Mouse (Mus musculus) gastrocnemius, postnatal 4 days (tissue): Measurements from ENCODE around the gene Hist1h4h. TPM values are rescaled to one million over a fixed set of nuclear protein-coding genes. Genes with fewer than 3 reads are reported as not detected.
"Not testable (repeated sequence)": the region's sequence is repeated elsewhere in the genome, so short reads cannot be mapped to it uniquely, and the experiment has no call there.

Experiments
- DNase-seq, 2 experiments: peaks; one replicate each; pipeline ENCODE4 v3.0.0; 2021 to 2022; ENCODE audit warnings: low spot score in 2 of 2, mixed read lengths in 2 of 2
- total RNA-seq, 2 experiments: library from RNA; stranded (reverse); gene quantifications; 2 replicates each; pipeline ENCODE4 v1.2.3; 2021

The Hist1h4h gene
- total RNA-seq, 2 experiments from 2014 or later, result 761 to 939 TPM

- no peak for DNase-seq
Measured at GRCm38 (mm10) chr13:23551931-23552914, 21.4 kb downstream of the Hist1h4h start.

DNA sequence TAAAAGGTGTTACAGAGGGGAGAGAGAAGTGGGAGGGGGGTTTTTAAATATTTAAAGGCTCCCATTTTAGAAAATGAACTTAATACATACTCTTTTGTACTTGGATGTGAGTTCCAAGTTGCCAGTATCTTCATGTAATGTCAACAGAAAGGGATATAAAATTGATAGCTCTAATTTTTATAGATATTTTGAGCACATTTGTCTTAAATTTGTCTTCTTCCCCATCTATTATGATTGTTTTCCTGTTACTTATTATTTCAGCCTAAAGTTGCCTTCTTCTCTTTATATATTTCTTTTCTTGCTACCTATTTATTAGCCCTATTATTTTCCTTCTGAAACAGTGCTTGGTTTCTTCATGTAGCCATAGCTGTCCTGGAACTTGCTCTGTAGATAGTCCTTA, 22.1 kb downstream of the Hist1h4h start, which contains the start of gene Hist1h1d:
TSS of gene Hist1h1d (plus strand) at position 301 of the 400 bp plus-strand sequence.
- no peak for DNase-seq

DNA sequence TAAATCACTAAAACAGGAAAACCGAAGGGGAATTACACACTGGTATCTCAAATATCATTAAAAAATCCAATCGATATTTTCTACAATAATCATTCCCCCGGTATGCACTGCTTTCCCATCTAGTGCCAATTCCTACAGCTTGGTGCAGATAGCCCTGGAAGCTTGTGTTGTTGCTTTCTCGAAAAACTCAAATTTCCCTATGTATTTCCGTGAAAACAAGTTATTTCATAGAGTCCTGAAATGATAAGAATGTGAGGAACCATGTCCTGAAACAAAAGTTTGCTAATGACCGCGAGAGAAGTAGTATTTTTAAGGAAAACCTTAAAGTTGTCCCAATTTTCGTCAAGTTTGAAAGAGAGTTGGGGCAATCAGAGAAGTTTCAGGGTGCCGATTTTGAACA, 23.5 kb downstream of the Hist1h4h start:
- DNase-seq, result no peak

DNA sequence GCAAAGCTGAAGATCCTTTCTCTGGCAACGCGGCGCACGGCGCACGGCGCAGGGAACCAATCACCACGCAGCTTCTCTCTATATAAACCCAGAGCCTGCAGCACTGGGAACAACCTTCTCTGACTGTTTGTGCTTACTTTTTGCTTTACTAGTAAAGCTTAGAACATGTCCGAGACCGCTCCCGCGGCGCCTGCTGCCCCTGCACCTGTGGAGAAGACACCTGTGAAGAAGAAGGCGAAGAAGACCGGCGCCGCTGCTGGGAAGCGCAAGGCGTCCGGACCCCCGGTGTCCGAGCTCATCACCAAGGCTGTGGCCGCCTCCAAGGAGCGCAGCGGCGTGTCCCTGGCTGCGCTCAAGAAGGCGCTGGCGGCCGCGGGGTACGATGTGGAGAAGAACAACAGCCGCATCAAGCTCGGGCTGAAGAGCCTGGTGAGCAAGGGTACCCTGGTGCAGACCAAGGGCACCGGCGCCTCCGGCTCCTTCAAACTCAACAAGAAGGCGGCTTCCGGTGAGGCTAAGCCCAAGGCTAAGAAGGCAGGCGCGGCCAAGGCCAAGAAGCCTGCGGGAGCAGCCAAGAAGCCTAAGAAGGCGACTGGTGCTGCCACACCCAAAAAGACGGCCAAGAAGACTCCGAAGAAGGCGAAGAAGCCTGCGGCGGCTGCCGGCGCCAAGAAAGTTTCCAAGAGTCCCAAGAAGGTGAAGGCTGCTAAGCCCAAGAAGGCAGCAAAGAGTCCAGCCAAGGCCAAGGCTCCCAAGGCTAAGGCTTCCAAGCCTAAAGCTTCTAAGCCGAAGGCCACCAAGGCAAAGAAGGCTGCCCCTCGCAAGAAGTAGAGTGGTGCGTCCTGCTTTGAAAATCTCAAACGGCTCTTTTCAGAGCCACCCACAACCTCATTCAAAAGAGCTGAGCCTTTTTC, 24.3 kb downstream of the Hist1h4h start:
- peak in 1 of 2 experiments; percentile 71 for DNase-seq

DNA sequence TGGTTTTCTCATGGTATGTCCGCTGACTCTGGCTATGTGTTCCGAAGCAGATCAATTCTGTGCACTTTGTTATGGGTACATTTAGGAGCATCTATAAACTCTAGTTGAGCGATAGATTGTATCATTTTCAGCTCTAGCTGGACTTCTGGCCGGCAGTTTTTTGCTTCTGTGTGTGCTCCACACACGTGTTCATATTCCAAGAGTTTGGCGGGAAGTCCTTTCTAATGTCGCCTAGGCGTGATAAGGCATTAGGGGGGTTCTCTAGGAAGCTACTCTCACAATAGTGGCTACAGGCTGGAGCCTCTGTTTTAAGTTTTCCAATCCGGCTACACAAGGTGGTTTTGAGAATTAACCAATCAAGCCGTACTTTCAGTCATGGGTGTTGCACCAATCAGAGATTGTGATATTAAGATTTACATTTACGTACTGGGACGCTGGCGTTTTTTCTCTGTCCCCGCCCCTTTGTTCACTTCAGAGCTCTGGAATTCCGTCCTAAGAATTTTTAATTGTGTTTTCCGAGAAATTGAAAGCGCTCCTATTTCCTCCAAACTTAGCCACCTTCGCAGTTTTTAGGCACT, 25.1 kb downstream of the Hist1h4h start:
- peak in 1 of 2 experiments; percentile 43 for DNase-seq

DNA sequence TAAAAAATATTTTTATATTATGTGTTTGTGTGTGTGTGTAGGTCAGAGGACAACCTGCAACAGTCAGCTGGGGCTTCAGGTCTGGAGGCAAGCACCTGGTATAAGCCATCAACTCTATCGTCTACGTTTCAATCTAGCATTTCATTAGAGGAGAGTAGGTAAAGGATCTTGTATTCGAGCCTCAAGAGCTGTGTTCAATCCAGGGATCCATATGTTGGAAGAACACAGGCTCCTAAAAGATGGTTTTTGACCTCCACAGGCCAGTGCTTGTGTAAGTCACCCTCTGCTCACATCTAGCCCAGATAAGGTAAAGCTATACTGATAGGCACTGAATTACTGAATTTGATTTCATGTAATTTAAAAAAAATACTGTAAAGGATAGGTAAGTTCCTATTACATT, 26.1 kb downstream of the Hist1h4h start:
- no peak for DNase-seq

GRCm38 (mm10) chr13:23560699-23561098, 29.8 kb downstream of the Hist1h4h start:
- not testable (repeated sequence) for DNase-seq

- DNase-seq, result not testable (repeated sequence)
Measured at GRCm38 (mm10) chr13:23561531-23561882, 30.7 kb downstream of the Hist1h4h start.

- DNase-seq, result peak; percentile 84 to 92
Measured at GRCm38 (mm10) chr13:23561883-23562659, 31.2 kb downstream of the Hist1h4h start, which contains the start of gene Hist1h3e. TSS of gene Hist1h3e (minus strand) at chr13:23562369.

- DNase-seq, result no peak
Measured at GRCm38 (mm10) chr13:23562699-23563462, 32.0 kb downstream of the Hist1h4h start.

DNA sequence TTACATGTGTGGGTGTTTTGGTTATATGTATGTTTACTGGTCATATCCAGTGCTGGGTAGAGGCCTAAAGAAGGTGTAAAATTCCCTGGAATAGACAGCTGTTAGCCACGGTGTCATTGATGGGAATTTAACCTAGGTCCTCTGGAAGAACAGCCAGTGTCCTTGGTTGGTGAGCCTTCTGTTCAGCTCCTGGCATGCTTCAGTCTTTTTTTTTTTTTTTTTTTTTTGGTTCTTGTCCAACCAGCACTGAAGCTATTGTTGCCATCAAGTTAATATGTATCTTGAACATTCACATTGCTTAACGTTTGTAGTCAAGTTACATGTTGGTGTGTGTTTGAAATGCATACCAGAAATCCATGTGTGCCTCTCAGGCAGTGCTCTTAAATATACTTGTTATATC, 33.6 kb downstream of the Hist1h4h start:
- no peak for DNase-seq

GRCm38 (mm10) chr13:23570261-23571021, 39.6 kb downstream of the Hist1h4h start:
- not testable (repeated sequence) for DNase-seq

DNA sequence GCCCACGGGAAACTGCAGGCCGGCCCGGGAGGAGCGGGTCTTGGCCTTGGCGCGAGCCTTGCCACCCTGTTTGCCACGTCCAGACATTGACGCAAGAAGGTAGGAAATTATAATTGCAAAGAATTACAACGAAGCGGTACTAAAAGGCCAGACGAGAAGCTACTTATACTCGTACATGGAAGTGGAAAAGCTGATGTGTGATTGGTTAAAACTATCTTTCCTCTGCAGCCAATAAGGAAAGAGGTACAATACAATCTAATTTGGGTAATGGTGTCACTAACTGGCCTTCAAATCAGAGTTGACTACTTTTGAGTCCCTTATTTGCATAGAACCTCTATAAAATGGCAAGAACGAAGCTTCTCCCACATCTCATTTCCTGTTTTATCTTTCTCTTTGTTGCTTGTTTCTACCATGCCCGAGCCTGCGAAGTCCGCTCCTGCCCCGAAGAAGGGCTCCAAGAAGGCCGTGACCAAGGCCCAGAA, 40.2 kb downstream of the Hist1h4h start, which contains the start of the genes Hist1h2ae and Hist1h2bg:
TSS of gene Hist1h2ae (minus strand) at position 199 of the 482 bp plus-strand sequence.
TSS of gene Hist1h2bg (plus strand) at position 375 of the 482 bp plus-strand sequence.
- DNase-seq, result peak in 1 of 2 experiments; percentile 53

DNA sequence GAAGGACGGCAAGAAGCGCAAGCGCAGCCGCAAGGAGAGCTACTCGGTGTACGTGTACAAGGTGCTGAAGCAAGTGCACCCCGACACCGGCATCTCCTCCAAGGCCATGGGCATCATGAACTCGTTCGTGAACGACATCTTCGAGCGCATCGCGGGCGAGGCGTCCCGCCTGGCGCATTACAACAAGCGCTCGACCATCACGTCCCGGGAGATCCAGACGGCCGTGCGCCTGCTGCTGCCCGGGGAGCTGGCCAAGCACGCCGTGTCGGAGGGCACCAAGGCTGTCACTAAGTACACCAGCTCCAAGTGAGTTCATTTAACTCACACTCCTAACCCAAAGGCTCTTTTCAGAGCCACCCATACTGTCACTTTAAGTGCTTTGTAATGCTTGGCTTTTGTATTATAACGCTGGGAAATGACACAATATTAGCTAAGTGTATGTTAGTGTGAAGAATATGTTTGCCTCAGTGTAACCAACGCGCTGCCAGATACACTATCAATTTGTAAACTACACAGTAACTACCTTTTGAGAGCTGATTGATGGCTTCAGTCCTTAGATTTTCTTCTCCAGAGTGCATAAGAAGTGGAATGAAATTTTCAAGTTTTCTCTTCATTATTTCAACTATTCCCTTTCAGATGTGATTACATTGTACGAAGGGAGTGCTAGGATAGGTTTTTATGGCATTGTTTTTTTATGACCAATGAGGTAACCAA, 40.8 kb downstream of the Hist1h4h start:
- not testable (repeated sequence) for DNase-seq

- DNase-seq, result no peak
Measured at GRCm38 (mm10) chr13:23572218-23573033, 41.6 kb downstream of the Hist1h4h start.

GRCm38 (mm10) chr13:23573034-23573897, 42.4 kb downstream of the Hist1h4h start:
- not testable (repeated sequence) for DNase-seq
